Mouse (Mus musculus) midbrain, embryonic 11.5 days (tissue): ENCODE results near the gene Gm21680. TPM values are rescaled to one million over a fixed set of nuclear protein-coding genes. Genes with fewer than 3 reads are reported as not detected.
"Not testable (repeated sequence)": the region's sequence is repeated elsewhere in the genome, so short reads cannot be mapped to it uniquely, and the experiment has no call there.

Experiments used
- ATAC-seq: fragments of 200-750 bp; cut with Nextera tagmentation; 2 replicates; pipeline ENCODE4 v1.8.0; 2017; ENCODE audit warnings: moderate TSS enrichment, moderate library complexity; ENCODE audit not compliant: low FRiP score
- DNase-seq: peaks from one replicate; pipeline ENCODE4 v3.0.0; 2015; ENCODE audit warnings: low spot score; ENCODE audit errors: missing footprints
- H3K27ac ChIP-seq: fragments of 300-500 bp; sonication (generic); 2 replicates; pipeline ENCODE4 v1.5.1; 2014; ENCODE audit warnings: low read depth, low read length
- H3K27me3 ChIP-seq: fragments of 300-500 bp; sonication (generic); 2 replicates; pipeline ENCODE4 v1.6.1; 2014; ENCODE audit warnings: mild to moderate bottlenecking, low read length, moderate library complexity, mixed read lengths; ENCODE audit not compliant: control insufficient read depth, insufficient read depth
- H3K36me3 ChIP-seq: fragments of 300-500 bp; sonication (generic); 2 replicates; pipeline ENCODE4 v1.6.1; 2014; ENCODE audit warnings: mild to moderate bottlenecking, low read length, moderate library complexity, mixed read lengths; ENCODE audit not compliant: control insufficient read depth, insufficient read depth
- H3K4me1 ChIP-seq: fragments of 300-500 bp; sonication (generic); 2 replicates; pipeline ENCODE4 v1.6.1; 2014; ENCODE audit warnings: low read length; ENCODE audit not compliant: control insufficient read depth, insufficient read depth
- H3K4me2 ChIP-seq: fragments of 300-500 bp; sonication (generic); 2 replicates; pipeline ENCODE4 v1.6.1; 2014; ENCODE audit warnings: mild to moderate bottlenecking, moderate library complexity
- H3K4me3 ChIP-seq: fragments of 300-500 bp; sonication (generic); 2 replicates; pipeline ENCODE4 v1.5.1; 2014; ENCODE audit warnings: low read depth, low read length
- H3K9ac ChIP-seq: fragments of 300-500 bp; sonication (generic); 2 replicates; pipeline ENCODE4 v1.6.1; 2014; ENCODE audit warnings: low read length
- H3K9me3 ChIP-seq: fragments of 300-500 bp; sonication (generic); 2 replicates; pipeline ENCODE4 v1.6.1; 2016; ENCODE audit warnings: low read length; ENCODE audit not compliant: control insufficient read depth
- WGBS: fragments of 180-500 bp; shearing (Covaris S2); extraction: QIAGEN DNeasy Blood & Tissue Kit; methylation state at CpG from one replicate; pipeline ENCODE4 v1.1.7; 2014; 5-methylcytosine and 5-hydroxymethylcytosine counted together
- polyA plus RNA-seq: library from polyadenylated mRNA; unstranded; fragments of >200 nt; fragmentation: Nextera tagmentation; extraction: Ambion mirVana; gene quantifications from 2 replicates; pipeline ENCODE4 v1.2.1, GENCODE M21; 2014

Gm21680 gene
- polyA plus RNA-seq, result not detected in 2 replicates

- not testable (repeated sequence) for H3K4me1 ChIP-seq, DNase-seq, H3K9ac ChIP-seq, H3K9me3 ChIP-seq, H3K36me3 ChIP-seq, H3K27ac ChIP-seq, H3K4me3 ChIP-seq, H3K27me3 ChIP-seq, ATAC-seq, H3K4me2 ChIP-seq
- WGBS, result no CpG with 5 or more reads among the region's 2 CpGs
Measured at GRCm38 (mm10) chr5:25972563-25972962, at the start of gene Gm21680. Gm21680 (minus strand) TSS chr5:25972663.

GRCm38 (mm10) chr5:26007697-26008096 is 35.2 kb upstream of the Gm21680 start:
- H3K4me2 ChIP-seq, DNase-seq, H3K9ac ChIP-seq, H3K4me1 ChIP-seq, H3K9me3 ChIP-seq, H3K4me3 ChIP-seq, H3K27me3 ChIP-seq, H3K27ac ChIP-seq, H3K36me3 ChIP-seq, ATAC-seq: not testable (repeated sequence)
- WGBS, result 69% methylated on average over 6 of the region's 7 CpGs

GRCm38 (mm10) chr5:26006937-26007695 is 34.7 kb upstream of the Gm21680 start:
- whole genome bisulfite sequencing, result 17% methylated on average over 42 of the region's 45 CpGs

DNA sequence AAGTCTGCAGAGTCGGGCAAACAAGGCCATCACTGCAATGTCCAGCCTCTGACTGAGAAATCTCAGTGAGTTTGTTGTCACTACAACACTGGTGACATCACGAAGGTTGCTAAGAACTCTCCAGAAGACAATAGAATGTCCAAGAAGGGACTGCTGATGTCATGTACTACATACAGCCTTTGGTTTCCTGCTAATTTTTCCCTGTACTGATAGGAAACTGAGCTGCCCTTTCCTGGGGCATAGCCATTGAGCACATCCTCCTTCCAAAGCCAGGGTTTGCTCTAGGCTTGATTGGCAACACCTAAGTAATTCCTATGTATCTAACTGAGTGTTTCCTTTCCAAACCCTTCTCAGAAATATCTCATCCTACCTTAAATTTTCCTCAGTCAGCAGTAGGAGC is 32.2 kb upstream of the Gm21680 start, which contains the start of gene Gm1979:
Gene Gm1979 (minus strand): TSS at position 101 of the 400 bp plus-strand sequence.
- not testable (repeated sequence) for ATAC-seq, H3K4me1 ChIP-seq
- 86% methylated on average over 1 of the region's 2 CpGs for WGBS

More at GRCm38 (mm10) chr5:26006937-26007695, 34.7 kb upstream of the Gm21680 start:
- not testable (repeated sequence) for H3K27me3 ChIP-seq, H3K4me1 ChIP-seq, H3K27ac ChIP-seq, H3K36me3 ChIP-seq, H3K9me3 ChIP-seq
- ATAC-seq, result peak; percentile 90
- H3K9ac ChIP-seq, result peak overlapping the region; percentile 29
- peak; percentile 95 for DNase-seq
- H3K4me3 ChIP-seq, result peak overlapping the region; percentile 26
- peak overlapping the region; percentile 54 for H3K4me2 ChIP-seq

DNA sequence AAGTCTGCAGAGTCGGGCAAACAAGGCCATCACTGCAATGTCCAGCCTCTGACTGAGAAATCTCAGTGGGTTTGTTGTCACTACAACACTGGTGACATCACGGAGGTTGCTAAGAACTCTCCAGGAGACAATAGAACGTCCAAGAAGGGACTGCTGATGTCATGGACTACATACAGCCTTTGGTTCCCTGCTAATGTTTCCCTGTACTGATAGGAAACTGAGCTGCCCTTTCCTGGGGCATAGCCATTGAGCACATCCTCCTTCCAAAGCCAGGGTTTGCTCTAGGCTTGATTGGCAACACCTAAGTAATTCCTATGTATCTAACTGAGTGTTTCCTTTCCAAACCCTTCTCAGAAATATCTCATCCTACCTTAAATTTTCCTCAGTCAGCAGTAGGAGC is 16.1 kb upstream of the Gm21680 start, which contains the start of gene Gm21698:
Gene Gm21698 (minus strand): TSS at position 101 of the 400 bp plus-strand sequence.
- H3K27ac ChIP-seq, H3K9ac ChIP-seq, H3K9me3 ChIP-seq, H3K4me2 ChIP-seq, H3K4me1 ChIP-seq, H3K36me3 ChIP-seq, H3K4me3 ChIP-seq, H3K27me3 ChIP-seq, ATAC-seq, DNase-seq: not testable (repeated sequence)
- WGBS, result no CpG with 5 or more reads among the region's 3 CpGs

More for the DNA sequence above, 32.2 kb upstream of the Gm21680 start, which contains the start of gene Gm1979:
- H3K4me3 ChIP-seq, H3K36me3 ChIP-seq, H3K27ac ChIP-seq, DNase-seq, H3K9me3 ChIP-seq, H3K4me2 ChIP-seq, H3K27me3 ChIP-seq, H3K9ac ChIP-seq: not testable (repeated sequence)

GRCm38 (mm10) chr5:25957050-25957449 is 15.4 kb downstream of the Gm21680 start:
- not testable (repeated sequence) for ATAC-seq, H3K9me3 ChIP-seq, H3K27me3 ChIP-seq, DNase-seq, H3K36me3 ChIP-seq, H3K4me1 ChIP-seq, H3K27ac ChIP-seq, H3K4me3 ChIP-seq, H3K9ac ChIP-seq
- H3K4me2 ChIP-seq, result peak overlapping the region; percentile 27; the same call in 1 of the 2 replicates
- WGBS, result 59% methylated on average over 16 of the region's 17 CpGs

DNA sequence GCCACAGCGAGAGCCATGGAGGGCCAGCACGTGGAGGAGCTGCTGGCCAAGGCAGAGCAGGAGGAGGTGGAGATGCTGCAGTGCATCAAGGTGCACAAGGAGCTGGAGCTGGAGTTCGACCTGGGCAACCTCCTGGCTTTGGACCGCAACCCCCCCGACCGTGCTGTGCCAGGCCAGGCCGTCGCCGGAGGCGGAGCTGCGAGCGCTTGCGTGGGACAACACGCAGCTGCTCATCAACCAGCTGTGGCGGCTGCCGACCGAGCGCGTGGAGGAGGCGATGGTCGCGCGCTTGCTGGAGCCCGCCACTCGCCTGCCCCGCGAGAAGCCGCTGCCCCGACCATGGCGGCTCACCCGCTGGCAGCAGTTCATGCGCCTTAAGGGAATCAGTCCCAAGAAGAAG is 15.9 kb downstream of the Gm21680 start:
- 44% methylated on average over 32 of the region's 32 CpGs for WGBS
- H3K4me1 ChIP-seq, H3K36me3 ChIP-seq, H3K27me3 ChIP-seq, H3K9ac ChIP-seq, H3K27ac ChIP-seq, H3K9me3 ChIP-seq: not testable (repeated sequence)
- peak overlapping the region; percentile 19; the same call in 1 of the 2 replicates for H3K4me3 ChIP-seq
- DNase-seq (peak; percentile 74), ATAC-seq (peak; percentile 65)
- H3K4me2 ChIP-seq, result peak overlapping the region; percentile 27; the same call in 1 of the 2 replicates

- not testable (repeated sequence) for DNase-seq, H3K9me3 ChIP-seq, ATAC-seq, H3K36me3 ChIP-seq, H3K4me1 ChIP-seq, H3K27ac ChIP-seq, H3K4me2 ChIP-seq, H3K9ac ChIP-seq, H3K27me3 ChIP-seq, H3K4me3 ChIP-seq
- 81% methylated on average over 2 of the region's 2 CpGs for WGBS
Measured at GRCm38 (mm10) chr5:25954317-25954716, 18.1 kb downstream of the Gm21680 start, which contains the start of gene Gm21671. Gm21671 (minus strand) TSS chr5:25954417.

- not testable (repeated sequence) for H3K36me3 ChIP-seq, H3K4me2 ChIP-seq, H3K27ac ChIP-seq, H3K4me1 ChIP-seq, H3K9ac ChIP-seq, H3K9me3 ChIP-seq, H3K4me3 ChIP-seq, ATAC-seq, H3K27me3 ChIP-seq
- DNase-seq, result peak; percentile 41
- WGBS, result 85% methylated on average over 2 of the region's 2 CpGs
Measured at GRCm38 (mm10) chr5:25945391-25945790, 27.1 kb downstream of the Gm21680 start.
